Mouse (Mus musculus) olfactory bulb, adult 2 months (tissue): ENCODE results near the gene Oscar. TPM values are rescaled to one million over a fixed set of nuclear protein-coding genes. Genes with fewer than 3 reads are reported as not detected.
A peak's percentile ranks its signal among the peaks of the same experiment; 100 is the strongest.

Experiments used
- H3K27ac ChIP-seq: fragments of 200-500 bp; 2 replicates; pipeline ENCODE4 v1.5.1; 2012; ENCODE audit warnings: low read depth, low read length; ENCODE audit not compliant: insufficient read depth
- H3K4me1 ChIP-seq: fragments of 200-500 bp; 2 replicates; pipeline ENCODE4 v1.6.1; 2012; ENCODE audit warnings: low read length; ENCODE audit not compliant: control insufficient read depth, insufficient read depth
- H3K4me3 ChIP-seq: fragments of 200-500 bp; 2 replicates; pipeline ENCODE4 v1.5.1; 2012; ENCODE audit warnings: mild to moderate bottlenecking, low read depth, low read length, moderate library complexity; ENCODE audit not compliant: insufficient read depth
- CTCF ChIP-seq: fragments of 200-500 bp; IDR thresholded peaks from 2 replicates; pipeline ENCODE4 v1.5.1; 2012; ENCODE audit warnings: low read depth, mild to moderate bottlenecking, low read length, moderate library complexity; ENCODE audit not compliant: insufficient read depth
- POLR2A ChIP-seq: fragments of 200-500 bp; IDR thresholded peaks from 2 replicates; pipeline ENCODE4 v1.6.1; 2012; ENCODE audit warnings: mild to moderate bottlenecking, low read depth, low read length, moderate library complexity; ENCODE audit not compliant: insufficient read depth
- WGBS: fragments of 180-500 bp; shearing (Covaris S2); methylation state at CpG from one replicate; pipeline ENCODE4 v1.1.7; 2018; 5-methylcytosine and 5-hydroxymethylcytosine counted together
- polyA plus RNA-seq: library from polyadenylated mRNA; stranded (reverse); fragments of >200 nt; gene quantifications from 2 replicates; pipeline ENCODE4 v1.2.4, GENCODE M21; 2012; ENCODE audit warnings: low replicate concordance; ENCODE audit not compliant: missing spikeins, insufficient read depth, insufficient read length

Oscar gene
- not detected in 2 replicates for polyA plus RNA-seq

DNA sequence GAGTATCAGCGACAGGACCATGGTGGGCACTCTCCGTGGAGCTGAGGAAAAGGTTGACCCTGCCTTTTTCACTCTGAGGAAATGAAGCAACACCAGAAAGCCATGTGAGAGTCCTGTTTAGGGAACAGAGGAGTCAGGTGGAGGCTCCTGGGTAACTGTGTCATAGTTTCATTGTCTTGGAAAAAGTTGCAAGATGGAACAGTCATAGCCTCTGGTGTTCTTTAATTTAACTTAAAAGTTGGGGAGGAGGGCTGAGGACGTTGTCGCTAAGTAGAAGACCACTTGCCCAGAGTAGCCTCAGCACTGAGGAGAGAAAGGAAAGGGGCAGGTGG is at the start of gene Oscar:
Gene Oscar, minus strand, starts transcription at position 101 of the 332 bp plus-strand sequence.
- no peak within 1 kb of the TSS for H3K4me3 ChIP-seq
- no peak within 1 kb of the TSS for H3K27ac ChIP-seq
- peaks cover 2% of the 10 kb centered on the region; the same call in 1 of the 2 replicates for H3K4me1 ChIP-seq
- no peak for TF ChIP-seq CTCF
- TF ChIP-seq POLR2A, result no peak
- WGBS, result 83% methylated on average over 4 of the region's 4 CpGs

DNA sequence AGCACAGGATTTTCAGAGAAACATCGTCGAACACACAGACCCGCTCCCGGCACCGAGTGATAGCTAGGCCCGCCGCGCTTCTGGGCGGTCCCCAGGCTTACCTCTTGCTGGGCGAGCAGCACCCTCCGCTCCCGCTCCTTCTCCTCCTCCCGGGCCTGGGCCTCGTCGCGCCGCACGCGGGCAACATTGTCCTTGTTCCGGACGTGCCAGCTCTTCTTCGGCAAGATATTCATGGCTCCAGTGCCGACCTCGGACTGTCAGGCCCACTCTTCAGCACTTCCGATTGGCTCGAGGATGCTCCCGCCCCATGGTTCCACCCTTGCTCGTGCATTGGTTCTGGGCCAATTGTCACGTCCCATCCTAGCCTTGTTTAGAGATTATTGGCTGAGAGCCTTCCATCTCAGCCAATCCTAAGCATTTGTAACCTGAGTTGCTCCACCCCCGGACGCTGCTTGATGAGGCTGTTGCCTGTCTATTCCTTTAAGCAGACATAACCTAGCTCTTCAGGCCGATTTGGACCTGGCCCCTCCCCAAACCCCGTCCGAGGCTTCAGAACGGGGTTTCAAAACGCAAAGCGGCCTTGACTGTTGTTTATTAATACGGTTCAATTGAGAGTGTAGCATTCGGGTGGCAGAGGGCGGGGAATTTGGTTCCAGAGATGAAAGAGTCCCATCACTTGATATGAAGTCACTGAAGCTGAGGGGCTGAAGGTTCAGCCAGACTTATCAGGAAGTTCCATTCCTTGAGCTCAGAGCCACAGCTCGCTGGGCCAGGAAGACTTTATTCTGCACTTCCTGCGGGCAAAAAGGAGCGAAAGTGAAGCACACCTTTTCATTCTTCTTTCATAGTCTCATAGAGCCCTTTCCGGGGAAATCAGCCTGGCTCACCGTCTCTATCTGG is 49.5 kb upstream of the Oscar start, which contains the start of gene Leng1:
Gene Leng1, minus strand, starts transcription at position 626 of the 900 bp plus-strand sequence.
- WGBS, result 2% methylated on average over 45 of the region's 45 CpGs
- H3K4me1 ChIP-seq, result peaks cover 5% of the 10 kb centered on the region; the same call in 1 of the 2 replicates
- TF ChIP-seq CTCF (no peak), POLR2A (peak; percentile 61)
- peak within 1 kb of the TSS; percentile 75 for H3K4me3 ChIP-seq
- H3K27ac ChIP-seq, result peak within 1 kb of the TSS; percentile 54

DNA sequence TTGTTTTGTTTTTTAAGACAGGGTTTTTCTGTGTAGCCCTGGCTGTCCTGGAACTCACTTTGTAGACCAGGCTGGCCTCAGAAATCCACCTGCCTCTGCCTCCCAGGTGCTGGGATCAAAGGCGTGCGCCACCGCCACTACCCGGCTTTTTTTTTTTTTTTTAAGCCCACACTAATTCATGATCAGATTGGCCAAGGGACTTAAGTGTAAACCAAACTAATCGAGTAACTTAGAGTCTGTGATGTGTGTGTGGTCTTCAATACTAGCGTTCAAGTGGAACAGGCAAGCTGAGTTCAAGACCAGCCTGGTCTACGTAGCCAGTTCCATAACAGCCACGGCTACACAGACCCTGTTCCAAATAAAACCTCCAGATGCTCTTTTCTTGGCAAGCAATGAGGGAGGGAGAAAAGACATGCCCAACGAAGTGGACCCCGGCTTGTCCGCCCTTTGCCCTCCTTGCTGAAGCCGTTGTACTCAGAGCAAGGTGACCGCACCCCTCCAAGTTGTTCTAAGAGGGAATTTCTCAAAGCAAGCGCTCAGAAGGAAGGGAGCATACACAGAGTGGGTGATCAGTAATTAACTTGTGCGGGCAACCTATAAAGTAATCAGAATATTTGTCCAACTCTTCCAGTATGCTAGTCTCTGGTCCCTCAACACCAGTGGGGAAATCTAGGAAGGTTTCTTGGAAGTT is 48.7 kb upstream of the Oscar start:
- Histone ChIP-seq H3K4me1 (peaks cover 5% of the 10 kb centered on the region; the same call in 1 of the 2 replicates), H3K27ac (no peak overlapping the region), H3K4me3 (peak overlapping the region; percentile 75)
- TF ChIP-seq CTCF (no peak), POLR2A (no peak)
- WGBS, result 20% methylated on average over 15 of the region's 15 CpGs

DNA sequence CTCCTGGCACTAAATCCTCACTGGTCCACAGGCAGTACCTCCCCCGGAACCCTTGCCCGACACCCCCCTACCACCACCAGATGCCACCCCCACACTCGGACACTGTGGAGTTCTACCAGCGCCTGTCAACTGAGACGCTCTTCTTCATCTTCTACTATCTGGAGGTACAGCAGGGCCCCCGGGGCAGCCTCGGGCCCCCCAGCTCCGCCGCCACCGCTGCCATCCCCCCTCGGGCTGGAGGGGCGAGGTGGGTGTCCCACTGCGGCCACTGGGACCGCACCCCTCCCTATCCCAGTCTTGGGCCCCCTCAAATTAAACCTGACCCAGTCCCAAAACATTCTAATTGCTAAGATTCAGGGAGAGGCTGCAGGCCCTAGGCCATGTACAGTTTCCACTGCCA is 42.6 kb upstream of the Oscar start:
- WGBS, result 90% methylated on average over 14 of the region's 14 CpGs
- H3K4me1 ChIP-seq, result peaks cover under 1% of the 10 kb centered on the region; the same call in 1 of the 2 replicates
- H3K27ac ChIP-seq, result no peak overlapping the region
- TF ChIP-seq POLR2A (no peak), CTCF (no peak)
- no peak overlapping the region for H3K4me3 ChIP-seq

DNA sequence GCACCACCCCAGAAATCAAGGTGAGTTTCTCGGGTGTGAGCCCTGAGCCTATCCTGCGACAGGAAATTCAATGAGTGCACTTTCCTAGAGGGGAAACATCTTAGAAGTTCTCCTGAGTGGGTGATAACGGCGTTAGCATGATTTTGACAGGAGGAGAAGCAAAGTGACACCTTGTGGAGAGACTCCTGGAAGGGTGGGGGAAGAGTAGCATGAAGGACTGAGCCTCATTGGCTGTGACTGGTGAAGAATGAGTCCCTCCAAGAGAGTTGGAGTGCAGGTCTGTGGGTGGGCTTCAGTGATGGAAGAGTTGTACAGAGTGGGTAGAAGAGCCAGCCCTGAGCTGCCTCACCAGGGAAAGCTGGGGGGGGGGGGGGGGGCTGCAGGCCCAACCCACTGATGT is 41.0 kb upstream of the Oscar start:
- Histone ChIP-seq H3K4me1 (no peaks in the 10 kb centered on the region), H3K27ac (no peak overlapping the region), H3K4me3 (no peak overlapping the region)
- WGBS, result 88% methylated on average over 4 of the region's 4 CpGs
- no peak for TF ChIP-seq POLR2A

DNA sequence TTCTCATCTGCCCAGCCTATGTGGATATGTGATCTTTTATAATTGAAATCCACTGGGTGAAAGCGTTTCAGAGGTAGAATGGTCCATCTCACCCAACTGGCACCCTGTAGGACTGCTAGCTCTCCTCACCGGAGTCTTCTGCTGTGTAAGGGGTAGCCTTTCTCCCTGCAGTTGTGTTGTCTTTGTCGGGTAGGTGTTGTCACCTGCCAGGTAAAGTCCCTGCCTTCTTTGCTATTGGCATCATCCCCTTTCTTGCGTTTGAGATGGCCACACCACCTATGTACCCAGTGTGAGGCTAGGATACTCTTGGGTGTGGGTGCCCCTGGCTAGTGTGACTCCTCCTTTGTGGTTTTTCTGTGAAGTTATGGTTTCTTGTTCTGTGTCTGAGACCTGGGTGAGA is 30.7 kb upstream of the Oscar start:
- peak overlapping the region; percentile 89 for H3K4me3 ChIP-seq
- 47% methylated on average over 4 of the region's 4 CpGs for WGBS

DNA sequence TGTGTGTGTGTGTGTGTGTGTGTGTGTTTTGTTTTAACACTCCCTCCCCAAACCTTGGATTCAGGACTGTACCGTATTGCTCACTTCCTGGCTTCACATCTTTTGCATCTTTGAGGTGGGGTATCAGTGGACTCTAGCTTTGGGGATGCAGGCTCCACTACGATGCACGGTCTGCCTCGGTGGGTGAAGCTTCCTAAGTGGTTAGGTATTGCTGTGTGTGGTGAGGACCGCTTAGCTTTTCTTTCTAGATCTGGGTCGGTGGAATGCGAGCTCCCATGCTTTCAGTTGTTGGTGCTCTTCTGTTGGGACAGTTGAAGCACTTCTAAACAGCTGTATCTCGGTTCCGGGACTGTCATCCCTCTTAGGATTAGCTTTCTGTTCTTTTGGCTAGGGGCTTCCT is 30.2 kb upstream of the Oscar start:
- H3K27ac ChIP-seq, result no peak overlapping the region
- H3K4me1 ChIP-seq, result peaks cover 9% of the 10 kb centered on the region
- TF ChIP-seq CTCF (no peak), POLR2A (no peak)
- peak overlapping the region; percentile 89 for H3K4me3 ChIP-seq
- 3% methylated on average over 9 of the region's 9 CpGs for WGBS

More for the DNA sequence above, 30.7 kb upstream of the Oscar start:
- TF ChIP-seq CTCF (no peak), POLR2A (no peak)
- Histone ChIP-seq H3K4me1 (peaks cover 9% of the 10 kb centered on the region), H3K27ac (no peak overlapping the region)

DNA sequence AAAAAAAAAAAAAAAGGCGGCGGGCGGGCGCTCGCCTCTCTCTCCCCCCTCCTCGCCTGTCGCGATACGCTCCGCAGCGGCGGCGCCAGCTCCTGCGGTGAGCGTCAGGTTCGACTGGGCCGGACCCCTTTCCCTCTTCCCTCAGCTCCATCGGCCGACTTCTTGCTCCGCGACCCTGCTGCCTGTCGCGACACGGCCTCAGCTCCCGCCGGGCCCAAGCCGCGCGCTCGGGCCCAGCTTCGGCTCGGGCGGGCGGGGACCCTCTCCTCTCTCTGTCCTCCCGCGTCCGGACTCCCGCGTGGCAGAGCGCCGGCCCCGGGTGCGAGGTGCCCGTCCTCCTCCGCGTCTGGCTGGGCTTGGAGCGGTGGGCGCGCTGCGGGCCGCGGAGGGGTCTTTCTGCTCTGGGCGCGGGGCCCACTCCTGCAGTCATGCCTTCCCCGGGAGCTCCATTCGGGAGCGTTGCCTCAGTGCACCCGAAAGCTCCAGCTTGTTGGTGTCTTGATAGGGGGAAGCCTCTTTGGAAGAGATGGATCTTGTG is 29.6 kb upstream of the Oscar start:
- Histone ChIP-seq H3K4me3 (peak overlapping the region; percentile 89), H3K4me1 (peaks cover 9% of the 10 kb centered on the region), H3K27ac (peak overlapping the region; percentile 89)
- TF ChIP-seq CTCF (no peak), POLR2A (no peak; the same call in 1 of the 2 replicates)
- WGBS, result under 1% methylated on average over 56 of the region's 58 CpGs
